Comparison of ENCODE assay signal across 8 mouse cellular contexts in the genomic region with DNA sequence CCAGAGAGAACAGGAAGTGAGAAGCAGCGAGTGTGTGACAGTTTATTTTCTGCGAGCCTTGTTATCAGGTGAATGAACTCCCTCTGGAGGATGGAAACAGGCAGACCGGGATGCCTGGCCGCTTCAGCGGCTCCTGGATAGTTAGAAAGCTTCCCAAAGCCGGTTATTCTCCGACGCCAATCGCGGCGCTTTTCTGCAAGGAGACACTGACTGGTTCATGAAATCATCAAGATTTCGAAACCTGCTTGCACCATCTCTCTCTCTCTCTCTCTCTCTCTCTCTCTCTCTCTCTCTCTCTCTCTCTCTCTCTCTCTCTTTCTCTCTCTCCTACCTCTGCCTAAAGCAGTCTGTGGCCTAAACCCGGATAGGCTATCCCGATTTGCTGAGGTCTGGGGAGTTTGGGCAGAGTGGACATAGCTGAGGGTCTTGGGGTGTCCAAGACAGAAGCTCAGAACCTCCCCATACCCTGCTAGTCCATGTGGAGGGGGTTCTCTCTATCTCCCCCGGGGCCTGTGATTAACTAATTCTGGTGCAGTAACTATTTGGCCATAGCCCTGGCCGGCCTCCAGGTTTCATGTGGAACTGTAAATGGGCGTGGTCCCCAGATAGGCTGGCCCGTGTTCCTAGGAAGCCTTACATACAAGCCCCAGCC. TPM values are rescaled to one million over a fixed set of nuclear protein-coding genes. Genes with fewer than 3 reads are reported as not detected.
DNase-seq lines count a peak whose midpoint lies in the region; ATAC-seq and TF ChIP-seq lines count a peak whose summit lies in the region.

No protein-coding gene starts in this region.

- peak overlapping the region; percentile 41 for H3K4me2 ChIP-seq in midbrain, postnatal 0 days (ENCODE audit: low read depth, low read length, poor library complexity, severe bottlenecking)

- ATAC-seq in inflammation-experienced regulatory T-cells, adult 6 months: peak; percentile 65
- no peak for ATAC-seq in midbrain, postnatal 0 days (ENCODE audit: low FRiP score)

- no peaks in the 10 kb centered on the region for H3K79me2 ChIP-seq in liver, adult 2 months (ENCODE audit: control insufficient read depth, insufficient read depth, low read length)

- peak overlapping the region; percentile 32; the same call in 1 of the 2 replicates for H3K9ac ChIP-seq in liver, adult 2 months (ENCODE audit: low read depth, low read length)
- 0 out of 2 replicates have a peak overlapping the region, but pooled peaks have one; percentile 42 for H3K9ac ChIP-seq in midbrain, postnatal 0 days (replicated peaks; ENCODE audit: low read length, poor library complexity, severe bottlenecking)

- 1% methylated on average over 18 of the region's 18 CpGs for WGBS in liver, adult 2 months
- 11% methylated on average over 18 of the region's 18 CpGs for WGBS in midbrain, postnatal 0 days

- no peaks in the 10 kb centered on the region for H3K36me3 ChIP-seq in liver, adult 2 months (ENCODE audit: control insufficient read depth, insufficient read depth, low read length)
- no peaks in the 10 kb centered on the region for H3K36me3 ChIP-seq in midbrain, postnatal 0 days (ENCODE audit: insufficient read depth, low read length)
- no peaks in the 10 kb centered on the region for H3K36me3 ChIP-seq in splenic B cell, adult 2 months (ENCODE audit: control insufficient read depth, insufficient read depth, low read length, poor library complexity, severe bottlenecking)

- no peaks in the 10 kb centered on the region for H3K9me3 ChIP-seq in midbrain, postnatal 0 days (ENCODE audit: low read length)

- TF ChIP-seq CTCF in layer of hippocampus, adult 2 months (conservative IDR thresholded peaks at IDR 0.05): peak; percentile 56
- peak; percentile 40; the same call in 1 of the 2 replicates for TF ChIP-seq CTCF in liver, adult 2 months (IDR thresholded peaks at IDR 0.05; ENCODE audit: low read depth, low read length)
- TF ChIP-seq CTCF in midbrain, postnatal 0 days (IDR thresholded peaks at IDR 0.05): peak; percentile 54

- no peak for DNase-seq in layer of hippocampus, adult 2 months (ENCODE audit: low spot score in 2 of 2)
- no peak for DNase-seq in layer of hippocampus, adult 18-20 months (ENCODE audit: low spot score in 2 of 2)
- DNase-seq in gastrocnemius, postnatal 36 days: peak; percentile 43 to 65
- DNase-seq in liver, adult 2 months (ENCODE audit: extremely low read depth, low read depth, low spot score): peak; percentile 75
- peak; percentile 71 for DNase-seq in midbrain, postnatal 0 days (ENCODE audit: low spot score)
- peak; percentile 66 for DNase-seq in splenic B cell, adult 2 months (ENCODE audit: low read depth, low spot score)

- TF ChIP-seq POLR2A in liver, adult 2 months (IDR thresholded peaks at IDR 0.05; ENCODE audit: extremely low read depth, insufficient read depth, low read length): no peak

- no peaks in the 10 kb centered on the region for H3K27me3 ChIP-seq in liver, adult 2 months (ENCODE audit: control insufficient read depth, insufficient read depth, low read length)
- no peaks in the 10 kb centered on the region for H3K27me3 ChIP-seq in midbrain, postnatal 0 days (ENCODE audit: insufficient read depth, low read length)
- no peaks in the 10 kb centered on the region for H3K27me3 ChIP-seq in splenic B cell, adult 2 months (ENCODE audit: control insufficient read depth, insufficient read depth, low read length, poor library complexity, severe bottlenecking)

- intact Hi-C loops in gastrocnemius, postnatal 36 days (cut with DNase I): no loop called here

- peak overlapping the region; percentile 36; the same call in 1 of the 2 replicates for H3K27ac ChIP-seq in layer of hippocampus, adult 2 months
- peak overlapping the region; percentile 84 for H3K27ac ChIP-seq in brown adipose tissue, adult 24 weeks (replicated peaks; ENCODE audit: low read depth, low read length)
- peak overlapping the region; percentile 78 for H3K27ac ChIP-seq in liver, adult 2 months (replicated peaks; ENCODE audit: insufficient read depth, low read depth, low read length)
- no peak overlapping the region for H3K27ac ChIP-seq in midbrain, postnatal 0 days (ENCODE audit: low read depth, low read length)

- H3K4me3 ChIP-seq in layer of hippocampus, adult 2 months: peak overlapping the region; percentile 34
- peak overlapping the region; percentile 48 for H3K4me3 ChIP-seq in brown adipose tissue, adult 24 weeks (ENCODE audit: insufficient read depth, low read depth, low read length)
- peak overlapping the region; percentile 19 for H3K4me3 ChIP-seq in liver, adult 2 months (ENCODE audit: insufficient read depth, low read depth, low read length)
- H3K4me3 ChIP-seq in midbrain, postnatal 0 days (ENCODE audit: low read depth, low read length): peak overlapping the region; percentile 23

- H3K4me1 ChIP-seq in brown adipose tissue, adult 24 weeks (ENCODE audit: control insufficient read depth, insufficient read depth, insufficient read length, low read length): peaks cover 7% of the 10 kb centered on the region; the same call in 1 of the 2 replicates
- H3K4me1 ChIP-seq in liver, adult 2 months (ENCODE audit: control insufficient read depth, insufficient read depth, low read length): peaks cover 7% of the 10 kb centered on the region
- H3K4me1 ChIP-seq in midbrain, postnatal 0 days (ENCODE audit: insufficient read depth, low read length): no peaks in the 10 kb centered on the region

RNA-seq across cellular contexts. Expression of gene Zfp217, which starts 7.3 kb away (rescaled TPM):
- total RNA-seq in layer of hippocampus, adult 2 months (2021): 1 to 10 TPM; 3.0 to 3.8 TPM
- total RNA-seq in layer of hippocampus, adult 18-20 months (2021): 1 to 10 TPM; 4.2 TPM
- 5.3 and 7.2 TPM in 2 replicates for polyA plus RNA-seq in brown adipose tissue, adult 24 weeks (2012; ENCODE audit: insufficient read depth, insufficient read length, missing spikeins)
- 1 to 10 TPM; 4.3 to 5.7 TPM for total RNA-seq in gastrocnemius, postnatal 36 days (2021)
- 10 to 100 TPM in 1 of 3 experiments, 1 to 10 TPM in 2; 8.6 to 11.1 (median 8.6) TPM for polyA plus RNA-seq in inflammation-experienced regulatory T-cells, adult 6 months (2017; shearing (Covaris generic))
- total RNA-seq in liver, adult 2 months (2014; rRNA removed): 4.2 and 5.6 TPM in 2 replicates
- polyA plus RNA-seq in liver, adult 2 months (2012; rRNA removed): 2.4 and 2.9 TPM in 2 replicates
- total RNA-seq in midbrain, postnatal 0 days (2014; rRNA removed): 3.7 and 3.8 TPM in 2 replicates
- polyA plus RNA-seq in midbrain, postnatal 0 days (2015; fragmentation: Nextera tagmentation; extraction: Ambion mirVana): 0.44 and 0.49 TPM in 2 replicates

Comparison
In these comparisons a context has a peak if more than half of its experiments do, and no peak if none do; other contexts are left out.
1. DNase-seq: peak in gastrocnemius, postnatal 36 days (2 of 2), liver, adult 2 months (single experiment), midbrain, postnatal 0 days (single experiment) and splenic B cell, adult 2 months (single experiment); none in layer of hippocampus, adult 2 months (0 of 2) and layer of hippocampus, adult 18-20 months (0 of 2).
2. Peak in every context shown above with its lines, with median percentiles within 50 percentile points of each other: H3K4me3 ChIP-seq and CTCF ChIP-seq.